Comparison of ENCODE assay signal across 8 mouse cellular contexts in genomic region chr6:89344613-89345485, GRCm38 (mm10). TPM values are rescaled to one million over a fixed set of nuclear protein-coding genes. Genes with fewer than 3 reads are reported as not detected.
DNase-seq lines count a peak whose midpoint lies in the region; ATAC-seq and TF ChIP-seq lines count a peak whose summit lies in the region.

No protein-coding gene starts in this region.

- no peak overlapping the region for H3K4me3 ChIP-seq in forebrain, embryonic 10.5 days
- H3K4me3 ChIP-seq in heart, postnatal 0 days (ENCODE audit: low read depth, low read length) = no peak overlapping the region
- H3K4me3 ChIP-seq in kidney, postnatal 0 days (replicated peaks; ENCODE audit: low read depth, low read length) = no peak overlapping the region

- peak; percentile 92 for TF ChIP-seq EP300 in heart, postnatal 0 days (IDR thresholded peaks at IDR 0.05; ENCODE audit: low read depth)

- peaks cover 88% of the 10 kb centered on the region for H3K36me3 ChIP-seq in forebrain, embryonic 10.5 days (replicated peaks)
- H3K36me3 ChIP-seq in heart, postnatal 0 days (replicated peaks; ENCODE audit: control insufficient read depth, insufficient read depth, low read length) = peaks cover 42% of the 10 kb centered on the region
- peaks cover 38% of the 10 kb centered on the region for H3K36me3 ChIP-seq in kidney, postnatal 0 days (ENCODE audit: insufficient read depth, low read length)

- no peaks in the 10 kb centered on the region for H3K27me3 ChIP-seq in forebrain, embryonic 10.5 days (ENCODE audit: poor library complexity, severe bottlenecking)
- H3K27me3 ChIP-seq in heart, postnatal 0 days (ENCODE audit: control insufficient read depth, insufficient read depth, low read length) = no peaks in the 10 kb centered on the region
- H3K27me3 ChIP-seq in kidney, postnatal 0 days (ENCODE audit: insufficient read depth, low read length) = no peaks in the 10 kb centered on the region

- peak; percentile 27; the same call in 1 of the 2 replicates for TF ChIP-seq CTCF in heart, postnatal 0 days (IDR thresholded peaks at IDR 0.05; ENCODE audit: low read depth)
- TF ChIP-seq CTCF in kidney, postnatal 0 days (IDR thresholded peaks at IDR 0.05; ENCODE audit: low read depth) = 0 out of 2 replicates have a peak, but pooled peaks have one; percentile 22

- no peaks in the 10 kb centered on the region for H3K9me3 ChIP-seq in forebrain, embryonic 10.5 days
- no peaks in the 10 kb centered on the region for H3K9me3 ChIP-seq in heart, postnatal 0 days (replicated peaks; ENCODE audit: control insufficient read depth, low read length)
- no peaks in the 10 kb centered on the region for H3K9me3 ChIP-seq in kidney, postnatal 0 days (replicated peaks; ENCODE audit: low read length)

- H3K4me1 ChIP-seq in forebrain, embryonic 10.5 days = peaks cover 30% of the 10 kb centered on the region
- H3K4me1 ChIP-seq in heart, postnatal 0 days (ENCODE audit: control insufficient read depth, insufficient read depth) = peaks cover 44% of the 10 kb centered on the region
- peaks cover 15% of the 10 kb centered on the region for H3K4me1 ChIP-seq in kidney, postnatal 0 days (replicated peaks; ENCODE audit: insufficient read depth, low read length)

- DNase-seq in 3134 (ENCODE audit: extremely low read depth, insufficient read length, low spot score) = peak; percentile 91
- DNase-seq in MN1 (ENCODE audit: low spot score) = peak; percentile 77
- DNase-seq in forebrain, embryonic 10.5 days (ENCODE audit: extremely low spot score, low spot score) = peak; percentile 62
- peak; percentile 96 for DNase-seq in heart, postnatal 0 days (ENCODE audit: low spot score)
- DNase-seq in kidney, postnatal 0 days (ENCODE audit: low spot score) = peak; percentile 97
- DNase-seq in lung, postnatal 36 days = peak; percentile 96
- peak; percentile 59 for DNase-seq in spleen, postnatal 36 days (ENCODE audit: low spot score in 2 of 2)
- DNase-seq in left cerebral cortex, adult 9 months (ENCODE audit: low spot score in 2 of 2) = no peak

- H3K27ac ChIP-seq in forebrain, embryonic 10.5 days = peak overlapping the region; percentile 83
- H3K27ac ChIP-seq in heart, postnatal 0 days (ENCODE audit: low read depth) = peak overlapping the region; percentile 89
- peak overlapping the region; percentile 78 for H3K27ac ChIP-seq in kidney, postnatal 0 days

- 31% methylated on average over 10 of the region's 10 CpGs for WGBS in forebrain, embryonic 10.5 days
- WGBS in heart, postnatal 0 days = 26% methylated on average over 10 of the region's 10 CpGs
- WGBS in kidney, postnatal 0 days = 27% methylated on average over 10 of the region's 10 CpGs

- peak overlapping the region; percentile 41 for H3K9ac ChIP-seq in heart, postnatal 0 days (replicated peaks; ENCODE audit: low read depth, low read length)
- peak overlapping the region; percentile 6; the same call in 1 of the 2 replicates for H3K9ac ChIP-seq in kidney, postnatal 0 days (ENCODE audit: low read depth, low read length)

- peak overlapping the region; percentile 43 for H3K4me2 ChIP-seq in heart, postnatal 0 days (ENCODE audit: low read depth, low read length)
- 0 out of 2 replicates have a peak overlapping the region, but pooled peaks have one; percentile 10 for H3K4me2 ChIP-seq in kidney, postnatal 0 days (ENCODE audit: low read length)

- peak; percentile 93 for ATAC-seq in heart, postnatal 0 days (ENCODE audit: insufficient read depth, low read depth)
- ATAC-seq in kidney, postnatal 0 days (replicated peaks; ENCODE audit: low FRiP score, low read depth) = peak; percentile 89

RNA-seq across cellular contexts. Expression of gene Plxna1, which starts 17.6 kb away (rescaled TPM):
- polyA plus RNA-seq in forebrain, embryonic 10.5 days (2016; fragmentation: Nextera tagmentation; extraction: Ambion mirVana) = 22.4 and 26.6 TPM in 2 replicates
- total RNA-seq in heart, postnatal 0 days (2014; rRNA removed; ENCODE audit: low replicate concordance) = 30.4 and 133 TPM in 2 replicates
- polyA plus RNA-seq in heart, postnatal 0 days (2015; fragmentation: Nextera tagmentation; extraction: Ambion mirVana) = 7.8 and 8.1 TPM in 2 replicates
- 16.9 and 17.8 TPM in 2 replicates for polyA plus RNA-seq in kidney, postnatal 0 days (2015; fragmentation: Nextera tagmentation; extraction: Ambion mirVana)

Comparison
In these comparisons a context has a peak if more than half of its experiments do, and no peak if none do; other contexts are left out.
1. DNase-seq: peak in 3134 (single experiment), MN1 (single experiment), forebrain, embryonic 10.5 days (single experiment), heart, postnatal 0 days (single experiment), kidney, postnatal 0 days (single experiment), lung, postnatal 36 days (single experiment) and spleen, postnatal 36 days (2 of 2); none in left cerebral cortex, adult 9 months (0 of 2).
2. Peak in every context shown above with its lines, with median percentiles within 50 percentile points of each other: H3K27ac ChIP-seq.